Mouse (Mus musculus): Measurements from ENCODE around the gene Pak4.

GRCm38 (mm10) chr7:28634128-28634527 lies 36.1 kb upstream of the Pak4 start:
- TF ChIP-seq CTCF (IDR thresholded peaks at IDR 0.05; ENCODE audit: borderline replicate concordance, extremely low read depth, insufficient read depth, insufficient read length) (no peak), POLR2A (IDR thresholded peaks at IDR 0.05; ENCODE audit: borderline replicate concordance, extremely low read depth, insufficient read depth, insufficient read length, poor library complexity, severe bottlenecking) (no peak)

All from brain, embryonic 14.5 days (tissue).